Mouse (Mus musculus) CH12.LX (cell line): ENCODE data around the gene Fdxacb1. TPM values are rescaled to one million over a fixed set of nuclear protein-coding genes. Genes with fewer than 3 reads are reported as not detected.

Source experiments
- DNase-seq: peaks from one replicate; pipeline ENCODE4 v3.0.0-alpha.2; 2013; ENCODE audit errors: extremely low read depth
- H3K27ac ChIP-seq: 2 replicates; pipeline ENCODE4 v1.5.1; 2012; ENCODE audit warnings: low read depth, mild to moderate bottlenecking, control low read depth, moderate library complexity; ENCODE audit not compliant: insufficient read depth
- H3K27me3 ChIP-seq: replicated peaks from 2 replicates; pipeline ENCODE3; 2012; ENCODE audit warnings: inconsistent platforms
- H3K36me3 ChIP-seq, 2 experiments: replicated peaks in 1 of 2; 2 replicates each; pipeline versions ENCODE3 to v1.6.1; 2012; ENCODE audit warnings: inconsistent platforms in 1 of 2, low read length in 1 of 2, mild to moderate bottlenecking in 1 of 2, mixed read lengths in 1 of 2, moderate library complexity in 1 of 2; ENCODE audit not compliant: control insufficient read depth in 1 of 2, insufficient read depth in 1 of 2
- H3K4me1 ChIP-seq, 2 experiments: 2 replicates each; pipeline ENCODE4 v1.6.1; 2012; ENCODE audit warnings: inconsistent platforms in 1 of 2, moderate library complexity in 1 of 2; ENCODE audit not compliant: insufficient read depth in 2 of 2, control insufficient read depth in 1 of 2
- H3K4me2 ChIP-seq: 2 replicates; pipeline ENCODE4 v1.6.1; 2012; ENCODE audit warnings: low read depth, mild to moderate bottlenecking, control low read depth; ENCODE audit not compliant: poor library complexity, insufficient read depth, severe bottlenecking
- H3K4me3 ChIP-seq, 3 experiments: fragments of 150-350 bp in 1 of 3; sonication (generic) in 1 of 3; replicated peaks in 1 of 3; 2 replicates each; pipeline versions ENCODE3 to v1.5.1; 2011 to 2012; ENCODE audit warnings: low read depth in 2 of 3, low read length in 2 of 3, mild to moderate bottlenecking in 2 of 3, moderate library complexity in 2 of 3, control low read depth in 1 of 3, improper control_type of control experiment in 1 of 3, inconsistent platforms in 1 of 3, mixed read lengths in 1 of 3; ENCODE audit not compliant: poor library complexity in 1 of 3
- H3K79me2 ChIP-seq: replicated peaks from 2 replicates; pipeline ENCODE4 v1.6.1; 2012; ENCODE audit warnings: mild to moderate bottlenecking, moderate library complexity; ENCODE audit not compliant: control insufficient read depth, poor library complexity, insufficient read depth, severe bottlenecking; ENCODE audit errors: extremely low read depth
- H3K9ac ChIP-seq: 2 replicates; pipeline ENCODE4 v1.6.1; 2012; ENCODE audit warnings: low read depth, mild to moderate bottlenecking, control low read depth, moderate library complexity; ENCODE audit not compliant: insufficient read depth
- H3K9me3 ChIP-seq: replicated peaks from 2 replicates; pipeline ENCODE3; 2012; ENCODE audit warnings: low read length, inconsistent platforms, mixed read lengths
- CHD2 ChIP-seq: IDR thresholded peaks from 2 replicates; pipeline ENCODE4 v1.6.1; 2011; ENCODE audit warnings: low read length, improper control_type of control experiment
- CTCF ChIP-seq, 2 experiments: IDR thresholded peaks in 1 of 2; conservative IDR thresholded peaks in 1 of 2; 2 replicates each; pipeline ENCODE4 v1.5.1; 2011 to 2012; ENCODE audit warnings: low read depth in 2 of 2, low read length in 2 of 2, improper control_type of control experiment in 1 of 2, inconsistent platforms in 1 of 2, mild to moderate bottlenecking in 1 of 2, moderate library complexity in 1 of 2
- ELF1 ChIP-seq: IDR thresholded peaks from 2 replicates; pipeline ENCODE4 v1.6.1; 2014; ENCODE audit warnings: low read depth, mild to moderate bottlenecking, inconsistent platforms, low read length, improper control_type of control experiment
- GABPA ChIP-seq: IDR thresholded peaks from 2 replicates; pipeline ENCODE4 v1.6.1; 2012; ENCODE audit warnings: low read depth, low read length, improper control_type of control experiment, inconsistent platforms; ENCODE audit not compliant: insufficient replicate concordance
- HCFC1 ChIP-seq: IDR thresholded peaks from 2 replicates; pipeline ENCODE4 v1.6.1; 2012; ENCODE audit warnings: low read depth, mild to moderate bottlenecking, inconsistent platforms, low read length, improper control_type of control experiment
- MAFK ChIP-seq: IDR thresholded peaks from 2 replicates; pipeline ENCODE4 v1.6.1; 2011; ENCODE audit warnings: low read length, improper control_type of control experiment; ENCODE audit not compliant: insufficient replicate concordance
- MXI1 ChIP-seq: IDR thresholded peaks from 2 replicates; pipeline ENCODE4 v1.6.1; 2011; ENCODE audit warnings: mild to moderate bottlenecking, low read depth, low read length, improper control_type of control experiment
- NELFE ChIP-seq: IDR thresholded peaks from 2 replicates; pipeline ENCODE4 v1.6.1; 2011; ENCODE audit warnings: low read depth, low read length, improper control_type of control experiment
- PAX5 ChIP-seq: IDR thresholded peaks from 2 replicates; pipeline ENCODE4 v1.6.1; 2012; ENCODE audit warnings: low read length, inconsistent platforms, mixed read lengths
- POLR2AphosphoS2 ChIP-seq: IDR thresholded peaks from 2 replicates; pipeline ENCODE4 v1.6.1; 2011; ENCODE audit warnings: low read depth, low read length, improper control_type of control experiment
- RAD21 ChIP-seq: IDR thresholded peaks from 2 replicates; pipeline ENCODE4 v1.6.1; 2011; ENCODE audit warnings: low read depth, mild to moderate bottlenecking, low read length, improper control_type of control experiment, moderate library complexity
- SIN3A ChIP-seq: IDR thresholded peaks from 2 replicates; pipeline ENCODE4 v1.6.1; 2012; ENCODE audit warnings: low read length, improper control_type of control experiment, inconsistent platforms
- UBTF ChIP-seq: IDR thresholded peaks from 2 replicates; pipeline ENCODE4 v1.6.1; 2012; ENCODE audit warnings: low read depth, mild to moderate bottlenecking, inconsistent platforms, low read length, improper control_type of control experiment, moderate library complexity
- ZC3H11A ChIP-seq: IDR thresholded peaks from 2 replicates; pipeline ENCODE4 v1.6.1; 2012; ENCODE audit warnings: low read depth, mild to moderate bottlenecking, inconsistent platforms, low read length, improper control_type of control experiment
- ZMIZ1 ChIP-seq: IDR thresholded peaks from 2 replicates; pipeline ENCODE4 v1.6.1; 2012; ENCODE audit warnings: low read depth, mild to moderate bottlenecking, inconsistent platforms, low read length, improper control_type of control experiment
- dilution Hi-C: fragments of 300-500 bp; cut with MboI; formaldehyde crosslinking; loops from 2 replicates; pipeline ENCODE4 v1.14.3; 2020; ENCODE audit warnings: low sequenced_read_pairs; ENCODE audit not compliant: extremely low pct_unique_long_range_greater_than_20kb, extremely low pct_ligation_motif_present
- in situ Hi-C: fragments of 300-500 bp; cut with MboI; formaldehyde crosslinking; loops from 3 replicates; pipeline ENCODE4 v1.14.3; 2019; ENCODE audit warnings: low sequenced_read_pairs, low pct_ligation_motif_present, low pct_unique_long_range_greater_than_20kb, mixed read lengths
- polyA plus RNA-seq: library from polyadenylated mRNA; unstranded; fragments of >175 nt; gene quantifications from 2 replicates; pipeline ENCODE4 v1.2.1, GENCODE M21; 2012; ENCODE audit warnings: low read depth; ENCODE audit not compliant: insufficient read length
- total RNA-seq, 2 experiments: library from RNA; depleted of rRNA; stranded (reverse); fragments of 300-350 nt in 1 of 2; fragments of >200 nt in 1 of 2; gene quantifications; 2 replicates each; pipeline ENCODE4 v1.2.3; 2012 to 2014

Fdxacb1 gene
- total and polyA plus RNA-seq, 3 experiments, result 5.6 to 9.5 (median 8.5) TPM

DNA sequence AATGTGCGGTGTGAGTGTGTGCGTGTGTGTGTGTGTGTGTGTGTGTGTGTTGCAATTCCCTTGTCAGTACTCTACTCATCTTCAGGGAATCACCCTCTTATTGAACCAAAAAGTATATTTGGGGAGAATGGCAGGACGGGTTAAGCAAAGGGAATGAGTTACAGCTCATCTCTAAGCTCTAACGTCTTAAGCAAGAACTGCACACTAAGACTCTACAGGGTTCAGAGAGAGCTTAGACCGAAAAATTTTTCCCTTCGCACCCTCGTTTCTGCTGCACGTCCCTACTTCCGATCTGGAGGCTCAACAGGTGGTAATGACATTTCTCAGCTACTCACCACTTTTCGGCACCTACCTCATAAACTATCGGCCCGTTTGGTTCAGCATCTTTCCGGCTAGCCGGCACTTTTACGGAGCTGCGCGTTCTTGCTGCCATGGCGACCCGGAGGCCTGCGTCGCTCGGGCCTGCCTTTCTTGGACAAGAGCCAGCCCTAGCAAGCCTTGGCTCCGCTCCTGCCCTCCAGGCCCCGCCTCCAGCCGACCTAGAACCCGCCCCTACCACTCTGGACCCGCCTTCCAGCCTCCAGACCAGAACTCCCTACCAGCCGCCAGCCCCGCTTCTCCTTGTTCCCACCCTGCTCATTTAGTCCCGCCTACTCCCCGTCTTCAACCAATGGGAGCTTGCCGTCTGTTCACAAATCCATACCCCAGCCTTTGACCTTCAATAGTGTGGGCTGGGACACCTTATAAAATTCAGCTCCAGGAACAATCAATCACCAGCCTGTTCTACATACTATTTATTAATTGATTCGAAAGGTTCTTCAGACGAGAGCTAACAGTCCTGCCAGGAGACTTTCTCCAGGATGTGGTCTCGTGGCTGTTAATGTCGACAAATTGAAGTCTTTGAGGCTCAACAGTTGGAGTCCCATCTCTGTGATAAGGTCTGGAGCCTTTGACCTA is 28.8 kb upstream of the Fdxacb1 start, which contains the start of gene Dixdc1:
Gene Dixdc1 (minus strand): TSS at position 604 of the 957 bp plus-strand sequence.
- Histone ChIP-seq H3K4me3 (peak within 1 kb of the TSS in 2 of 3 experiments; percentile 17 to 43), H3K27ac (no peak within 1 kb of the TSS), H3K9me3 (no peaks in the 10 kb centered on the region), H3K9ac (no peak within 1 kb of the TSS), H3K4me2 (peak within 1 kb of the TSS; percentile 86), H3K4me1 (peaks cover 3 to 10% of the 10 kb centered on the region in 2 experiments; a peak in 3 of 4 replicates), H3K36me3 (no peaks in the 10 kb centered on the region), H3K79me2 (no peaks in the 10 kb centered on the region), H3K27me3 (peaks cover 2% of the 10 kb centered on the region)
- TF ChIP-seq MXI1 (peak; percentile 87), POLR2AphosphoS2 (no peak), SIN3A (peak; percentile 83), ELF1 (peak; percentile 12; the same call in 1 of the 2 replicates)
- dilution Hi-C loops (no loop called here), in situ Hi-C loops (no loop called here)
- DNase-seq, result peak; percentile 89

DNA sequence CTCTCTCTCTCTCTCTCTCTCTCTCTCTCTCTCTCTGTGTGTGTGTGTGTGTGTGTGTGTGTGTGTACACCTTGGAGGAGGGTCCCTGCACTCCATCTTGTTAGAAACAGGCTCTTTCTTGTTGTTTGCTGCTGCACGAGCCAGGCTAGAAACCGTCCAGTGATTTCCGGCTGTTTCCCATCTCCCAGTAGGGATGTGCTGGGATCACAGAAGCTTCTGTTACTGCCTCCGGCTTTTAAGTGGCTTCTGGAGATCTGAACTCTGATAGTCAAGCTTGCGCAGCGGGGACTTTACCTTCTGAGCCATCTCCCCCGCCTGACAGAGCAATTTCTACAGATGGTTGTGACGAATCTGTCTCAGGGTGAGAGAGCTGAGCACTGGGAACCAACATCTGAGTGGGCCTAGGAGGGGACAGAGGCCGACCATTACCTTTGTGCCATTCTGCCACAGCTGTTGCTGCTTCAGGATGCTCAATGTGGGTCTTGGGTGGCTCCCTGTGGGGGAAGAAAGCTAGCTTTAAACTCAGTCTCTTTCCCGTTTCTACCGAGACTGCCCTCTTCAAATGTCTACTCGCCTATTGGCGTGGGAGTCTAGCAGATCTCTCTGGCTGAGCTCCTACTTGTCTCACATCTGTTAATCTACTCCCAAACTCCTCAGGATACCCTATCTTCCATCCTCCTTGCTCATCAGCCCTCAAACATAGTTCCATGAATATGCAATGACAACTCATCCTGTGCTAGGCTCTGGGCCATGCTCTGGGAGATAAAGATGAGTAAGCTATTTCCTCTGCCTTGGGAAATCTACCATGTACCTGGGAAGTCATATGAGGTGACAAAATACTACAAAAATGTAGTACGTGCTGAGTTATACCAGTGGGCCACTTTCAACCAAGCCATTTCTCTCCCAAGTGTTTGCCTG is 26.9 kb upstream of the Fdxacb1 start:
- TF ChIP-seq HCFC1 (no peak), CTCF (conservative IDR thresholded peaks at IDR 0.05 in 1 of 2, IDR thresholded peaks at IDR 0.05 in 1 of 2; ENCODE audit: low read depth in 2 of 2, low read length in 2 of 2) (no peak), ZC3H11A (no peak), UBTF (no peak), SIN3A (no peak), PAX5 (no peak), GABPA (no peak), MAFK (no peak), RAD21 (no peak), CHD2 (no peak), NELFE (no peak), ZMIZ1 (no peak)
- TF ChIP-seq, all 38 proteins: peak for 0
- no peaks in the 10 kb centered on the region for H3K9me3 ChIP-seq
- H3K4me1 ChIP-seq, result peaks cover 3 to 10% of the 10 kb centered on the region in 2 experiments; a peak in 3 of 4 replicates
- no peaks in the 10 kb centered on the region for H3K79me2 ChIP-seq
- no peak for DNase-seq
- H3K27ac ChIP-seq, result no peak overlapping the region
- no peaks in the 10 kb centered on the region for H3K36me3 ChIP-seq
- in situ Hi-C loops, result no loop called here
- dilution Hi-C loops, result no loop called here
- H3K4me3 ChIP-seq, result no peak overlapping the region
- no peak overlapping the region for H3K4me2 ChIP-seq
- H3K9ac ChIP-seq, result no peak overlapping the region
- H3K27me3 ChIP-seq, result peaks cover under 1% of the 10 kb centered on the region
